Mouse (Mus musculus) heart, postnatal 36 days (tissue): ENCODE measurements around the gene Ckap4. TPM values are rescaled to one million over a fixed set of nuclear protein-coding genes. Genes with fewer than 3 reads are reported as not detected.

ENCODE experiments used
- DNase-seq, 2 experiments: peaks; one replicate each; pipeline ENCODE4 v3.0.0; 2021 to 2022
- intact Hi-C: fragments of 180-260 bp; cut with DNase I; formaldehyde crosslinking; loops from one replicate; pipeline ENCODE4 v1.15.1; 2025
- total RNA-seq, 2 experiments: library from RNA; stranded (reverse); gene quantifications; 2 replicates each; pipeline ENCODE4 v1.2.3; 2021

The Ckap4 gene
- 10 to 100 TPM; 28.4 to 32.0 TPM for total RNA-seq

- intact Hi-C loops = loop anchor here (2.0 kb wide), 2 partner anchors 43 to 89 kb away; partner anchors contain the start of genes Polr3b and Tcp11l2
- DNase-seq = peak; percentile 71 to 80
These were observed at the start of gene Ckap4 for GRCm38 (mm10) chr10:84533912-84534671. TSS of gene Ckap4 (minus strand) at chr10:84534062.

- DNase-seq = no peak
- intact Hi-C loops = no loop called here
These were observed 48.4 kb upstream of the Ckap4 start for GRCm38 (mm10) chr10:84582236-84582635.

DNA sequence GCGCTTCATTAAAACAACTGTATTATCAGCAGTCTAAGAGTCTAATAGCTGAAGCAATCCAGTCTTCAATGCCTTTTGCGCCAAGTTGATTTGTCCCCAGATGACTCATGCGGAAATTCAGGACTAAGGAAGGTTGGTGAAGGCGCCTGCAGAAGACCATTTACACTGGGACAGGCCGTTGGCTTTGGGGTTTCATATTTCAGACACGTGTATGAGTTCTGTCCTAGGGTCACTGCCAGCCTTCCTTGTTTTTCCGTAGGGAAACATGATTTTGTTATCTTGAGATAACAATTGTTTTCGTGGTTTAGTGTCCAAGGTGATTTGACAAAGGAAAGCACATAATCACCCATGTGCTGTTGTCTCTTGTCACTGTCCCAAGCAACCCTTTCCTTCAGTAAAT lies 47.3 kb upstream of the Ckap4 start:
- intact Hi-C loops = no loop called here
- DNase-seq = peak; percentile 20 to 53

DNA sequence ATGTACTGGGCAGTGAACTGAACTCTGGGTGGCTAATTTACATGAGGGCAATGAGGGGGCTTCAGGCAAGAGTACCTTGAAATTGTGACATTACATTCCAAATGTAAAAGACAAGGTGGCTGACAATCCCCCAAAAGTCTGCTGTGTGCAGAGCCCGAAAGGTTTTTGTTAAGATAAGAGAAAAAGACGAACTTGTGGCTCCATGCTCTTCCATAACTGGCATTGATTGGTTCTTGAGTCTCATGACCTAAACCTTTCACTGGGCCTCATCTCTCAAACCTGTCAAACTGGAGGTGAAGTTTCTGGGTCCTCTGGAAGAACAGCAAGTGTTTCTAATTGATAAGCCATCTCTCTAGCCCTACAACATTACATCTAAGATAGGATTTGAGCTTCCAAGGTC lies 45.7 kb upstream of the Ckap4 start:
- no peak for DNase-seq
- intact Hi-C loops = no loop called here

- intact Hi-C loops = no loop called here
- peak in 1 of 2 experiments; percentile 43 for DNase-seq
These were observed 44.9 kb upstream of the Ckap4 start for GRCm38 (mm10) chr10:84578738-84579137.

DNA sequence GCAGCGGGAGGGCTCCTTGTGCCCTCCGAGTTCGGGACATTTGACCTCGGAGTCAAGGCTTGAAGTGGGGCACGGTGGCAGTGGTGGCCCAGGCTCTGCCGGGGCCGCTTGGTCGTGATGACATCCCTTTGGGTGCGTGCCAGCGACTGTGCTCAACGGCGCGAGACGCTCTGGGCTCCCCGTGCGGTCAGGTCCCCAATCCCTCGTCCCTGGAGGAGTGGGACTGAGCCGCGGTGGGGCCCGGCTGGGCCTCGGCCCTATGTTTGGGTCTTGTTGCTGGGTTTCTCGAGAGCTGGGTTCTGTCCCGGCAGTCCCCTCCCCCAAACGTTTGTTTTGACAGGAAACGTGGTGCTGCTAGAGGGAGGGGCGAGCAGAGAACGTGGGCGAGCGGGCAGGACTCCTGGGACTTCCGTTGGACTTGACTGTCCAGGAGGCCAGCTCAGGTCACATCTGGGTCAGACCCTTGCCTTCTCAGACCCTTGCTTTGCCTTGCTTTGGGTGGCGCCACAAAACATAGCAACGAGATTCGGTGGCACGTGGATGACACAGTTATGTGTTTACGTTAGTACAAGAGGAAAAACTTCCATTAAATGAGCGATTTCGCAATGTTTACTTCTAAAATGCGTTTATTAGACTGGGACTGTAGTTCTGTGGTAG lies 43.3 kb upstream of the Ckap4 start:
- intact Hi-C loops = loop anchor here (2.0 kb wide), 2 partner anchors 42 to 46 kb away; partner anchors contain the start of genes Ckap4 and Polr3b
- peak; percentile 80 to 89 for DNase-seq

- intact Hi-C loops = loop anchor here (2.0 kb wide), 2 partner anchors 42 to 46 kb away; partner anchors contain the start of genes Ckap4 and Polr3b
- DNase-seq = peak; percentile 94
These were observed 42.7 kb upstream of the Ckap4 start, which contains the start of gene Tcp11l2 for GRCm38 (mm10) chr10:84576395-84577070. TSS of gene Tcp11l2 (plus strand) at chr10:84576626.

DNA sequence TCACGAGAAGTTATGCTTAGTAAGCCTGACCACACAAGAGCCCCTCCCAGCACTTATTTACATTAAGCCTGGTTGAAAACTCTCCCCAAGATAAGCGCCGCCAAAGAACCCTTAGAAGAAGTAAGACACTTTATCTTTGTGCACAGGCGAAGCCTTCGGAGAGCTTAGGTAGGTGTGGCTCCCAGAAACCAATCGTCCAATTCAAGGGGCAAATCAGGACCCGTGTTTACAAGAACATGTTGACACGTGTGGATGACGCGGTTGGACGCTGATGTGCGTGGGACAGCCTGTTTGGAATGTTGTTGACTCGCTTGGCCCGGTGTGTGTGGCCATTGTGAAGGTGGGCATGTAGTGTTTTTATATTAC lies 42.1 kb upstream of the Ckap4 start:
- intact Hi-C loops = loop anchor here (2.0 kb wide), 2 partner anchors 41 to 47 kb away; partner anchors contain the start of genes Ckap4 and Polr3b
- DNase-seq = no peak

DNA sequence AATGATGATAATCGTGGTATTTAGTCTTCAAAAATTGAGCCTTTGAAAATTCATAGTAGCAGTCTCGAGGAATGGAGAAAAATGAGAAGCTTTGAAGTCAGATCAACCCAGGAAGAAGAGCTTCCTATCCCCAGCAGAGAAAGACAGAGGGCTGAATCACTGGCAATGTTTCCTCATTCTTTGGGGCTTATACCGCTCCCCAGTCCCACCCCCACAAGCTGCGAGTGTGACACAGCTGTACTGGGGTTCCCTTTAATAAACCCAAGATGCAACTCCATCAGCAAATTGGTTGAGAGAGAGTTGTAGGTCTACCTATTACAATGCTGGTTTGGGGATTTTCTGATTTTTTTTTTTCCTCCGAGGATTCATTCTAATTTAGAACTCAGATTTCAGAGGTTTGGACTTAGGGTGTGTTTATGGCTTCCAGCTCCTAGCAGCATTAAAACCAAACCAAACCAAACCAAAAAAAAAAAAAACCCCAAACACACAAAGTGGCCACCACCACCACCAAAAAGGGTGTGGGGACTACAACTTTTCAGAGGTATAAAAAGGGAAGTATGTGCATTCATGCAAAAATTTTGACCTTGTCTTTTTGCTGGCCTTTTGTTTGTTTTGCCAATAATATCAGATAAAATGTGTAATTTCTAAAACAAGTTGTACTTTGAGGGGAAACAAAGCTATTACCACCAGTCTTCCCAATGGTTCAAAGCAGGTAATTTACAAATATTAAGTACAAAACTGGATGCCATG lies 40.0 kb upstream of the Ckap4 start:
- DNase-seq = no peak
- intact Hi-C loops = no loop called here

- intact Hi-C loops = no loop called here
- DNase-seq = no peak
These were observed 37.3 kb upstream of the Ckap4 start for GRCm38 (mm10) chr10:84571052-84571639.

- intact Hi-C loops = no loop called here
- no peak for DNase-seq
These were observed 30.6 kb upstream of the Ckap4 start for GRCm38 (mm10) chr10:84564427-84564826.

- intact Hi-C loops = no loop called here
- no peak for DNase-seq
These were observed 29.0 kb upstream of the Ckap4 start for GRCm38 (mm10) chr10:84562567-84563554.

DNA sequence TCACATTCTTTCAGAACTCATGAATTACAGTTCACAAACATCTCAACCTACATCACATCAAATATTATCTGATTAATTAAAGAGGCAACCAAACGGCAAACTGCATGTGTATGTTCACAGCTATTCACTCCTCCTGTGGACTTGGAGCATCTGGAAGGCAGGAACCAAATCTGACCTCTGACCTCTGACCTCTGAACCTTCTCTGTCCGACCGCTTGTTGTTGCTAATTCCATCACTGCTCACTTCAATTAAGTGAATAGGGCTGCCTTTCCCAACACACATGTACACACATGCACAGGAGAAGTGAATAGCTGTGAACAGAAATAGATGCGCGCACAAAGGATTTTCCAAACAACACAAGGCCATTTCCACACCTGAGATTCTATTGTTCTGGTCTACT lies 28.3 kb upstream of the Ckap4 start:
- no peak for DNase-seq
- intact Hi-C loops = no loop called here

GRCm38 (mm10) chr10:84559986-84560385 lies 26.1 kb upstream of the Ckap4 start:
- DNase-seq = no peak
- intact Hi-C loops = loop anchor here (5.0 kb wide), 1 partner anchor 43 kb away; no protein-coding TSS in a partner anchor

GRCm38 (mm10) chr10:84558511-84558910 lies 24.6 kb upstream of the Ckap4 start:
- intact Hi-C loops = loop anchor here (5.0 kb wide), 1 partner anchor 41 kb away; no protein-coding TSS in a partner anchor
- no peak for DNase-seq

GRCm38 (mm10) chr10:84556120-84556519 lies 22.3 kb upstream of the Ckap4 start:
- no peak for DNase-seq
- intact Hi-C loops = loop anchor here (5.0 kb wide), 1 partner anchor 39 kb away; no protein-coding TSS in a partner anchor

DNA sequence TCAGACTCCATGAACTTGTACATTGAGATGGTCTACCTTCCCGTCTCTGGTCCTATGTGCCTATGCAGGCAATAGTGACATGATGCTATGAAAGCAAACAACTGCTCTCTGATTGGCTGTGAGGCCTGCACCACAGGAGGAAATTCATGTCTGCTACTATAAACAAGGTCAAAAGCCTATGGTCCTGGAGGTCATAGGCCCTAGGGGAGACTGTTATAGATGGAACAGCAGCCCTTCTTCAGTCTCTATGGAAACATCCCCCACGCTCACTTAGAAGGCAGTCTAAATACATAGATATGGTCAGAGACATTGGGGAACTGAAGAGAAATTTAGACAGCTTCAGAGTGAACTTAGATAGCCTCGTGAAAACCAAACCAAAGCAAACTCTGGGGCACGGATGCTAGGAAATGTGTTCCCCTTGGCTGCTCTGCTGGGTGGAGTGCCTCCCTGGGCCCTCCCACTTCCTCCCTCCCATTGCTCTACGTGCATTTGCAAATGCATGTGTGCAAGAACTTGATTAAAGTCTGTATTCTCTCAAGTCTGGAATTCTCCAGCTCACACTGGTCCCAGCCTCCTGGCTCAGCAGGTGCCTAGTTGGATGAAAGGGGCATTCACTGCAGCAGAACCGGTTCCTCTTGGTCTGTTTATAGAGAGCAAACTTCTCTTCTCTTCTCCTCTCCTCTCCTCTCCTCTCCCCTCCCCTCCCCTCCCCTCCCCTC lies 20.6 kb upstream of the Ckap4 start:
- intact Hi-C loops = loop anchor here (5.0 kb wide), 1 partner anchor 37 kb away; no protein-coding TSS in a partner anchor
- no peak for DNase-seq

DNA sequence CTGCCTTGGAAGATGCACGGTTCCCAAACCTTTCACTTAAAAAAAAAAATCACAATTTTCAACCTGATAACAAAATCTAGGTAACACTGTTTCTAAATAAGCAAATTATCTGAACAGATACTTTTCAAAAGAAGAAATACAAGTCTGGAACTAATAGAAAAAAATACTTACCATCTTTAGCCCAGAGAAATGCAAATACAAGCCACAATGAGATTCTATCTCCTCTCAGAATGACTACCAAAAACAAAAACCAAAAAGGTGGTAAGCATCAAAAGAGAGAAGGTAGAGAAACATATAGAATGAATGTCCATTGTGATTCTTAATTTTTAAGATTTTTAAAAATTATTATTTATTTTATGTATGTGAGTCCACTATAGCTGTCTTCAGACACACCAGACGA lies 18.6 kb upstream of the Ckap4 start:
- intact Hi-C loops = no loop called here
- no peak for DNase-seq
